Mouse (Mus musculus): Measurements from ENCODE around the gene Kcnq4.

Gene Kcnq4

DNA sequence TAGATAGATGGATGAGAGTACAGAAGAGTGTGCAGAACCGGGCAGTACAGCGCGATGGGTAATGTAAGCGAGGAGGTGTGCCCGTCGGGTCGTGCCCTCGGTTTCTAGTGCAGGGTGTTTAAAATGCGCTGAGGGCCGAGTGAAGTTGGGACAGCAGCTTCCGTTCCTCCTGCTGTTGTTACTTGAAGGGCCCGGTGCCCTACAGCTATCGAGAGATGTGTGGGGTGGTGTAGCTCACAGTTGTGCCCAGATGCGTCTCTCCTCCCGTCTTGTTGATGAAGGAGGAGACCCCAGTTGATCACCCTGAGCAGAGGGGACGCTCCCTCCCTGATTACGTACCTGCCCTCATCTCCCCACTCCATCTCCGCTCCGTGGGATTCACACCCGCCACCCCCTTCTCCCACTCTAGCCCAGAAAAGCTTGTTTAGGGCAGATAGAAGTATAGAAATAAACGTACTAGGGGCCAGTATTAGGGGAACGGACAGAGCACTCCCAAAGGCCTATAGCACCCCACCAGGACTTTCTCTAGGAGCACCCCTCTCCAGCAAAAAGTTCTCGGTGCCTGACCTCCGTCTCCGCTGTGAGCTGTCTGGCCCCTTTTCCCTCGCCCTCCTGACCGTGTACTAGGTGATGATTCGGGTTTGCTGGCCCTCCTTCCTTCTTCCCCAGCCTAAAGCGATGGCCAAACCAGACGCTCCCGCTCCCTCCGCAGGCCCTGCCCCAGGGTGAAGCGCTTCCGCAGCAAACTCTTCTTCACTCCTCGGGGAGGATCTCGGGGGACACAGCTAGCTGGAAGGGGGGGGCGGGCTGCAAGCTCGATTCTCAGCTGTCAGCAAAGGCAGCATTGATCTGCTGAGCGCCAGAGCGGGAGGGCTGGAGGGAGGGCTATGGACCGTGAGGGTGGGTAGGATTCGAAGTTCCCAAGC, at the start of gene Kcnq4:
Gene Kcnq4, minus strand, starts transcription at position 672 of the 926 bp plus-strand sequence.
- no peak for DNase-seq

DNA sequence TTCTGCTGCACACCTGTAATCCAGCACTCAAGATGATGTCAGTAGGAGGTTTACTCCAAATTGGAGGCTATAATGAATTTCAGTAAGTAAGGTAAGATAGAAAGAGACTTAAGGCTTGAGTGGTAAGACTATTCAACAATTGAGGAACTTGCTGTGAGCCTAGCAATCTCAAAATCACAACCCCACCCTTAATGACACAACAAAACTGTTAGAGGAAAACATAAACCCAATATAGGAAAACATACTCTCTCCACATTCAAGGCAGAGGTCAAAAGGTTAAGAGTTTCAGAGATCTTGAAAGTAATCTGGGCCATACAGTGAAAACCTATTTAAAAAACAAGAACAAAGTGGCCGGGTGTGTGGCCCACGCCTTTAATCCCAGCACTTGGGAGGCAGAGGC, 48.3 kb upstream of the Kcnq4 start:
- no peak for DNase-seq

DNA sequence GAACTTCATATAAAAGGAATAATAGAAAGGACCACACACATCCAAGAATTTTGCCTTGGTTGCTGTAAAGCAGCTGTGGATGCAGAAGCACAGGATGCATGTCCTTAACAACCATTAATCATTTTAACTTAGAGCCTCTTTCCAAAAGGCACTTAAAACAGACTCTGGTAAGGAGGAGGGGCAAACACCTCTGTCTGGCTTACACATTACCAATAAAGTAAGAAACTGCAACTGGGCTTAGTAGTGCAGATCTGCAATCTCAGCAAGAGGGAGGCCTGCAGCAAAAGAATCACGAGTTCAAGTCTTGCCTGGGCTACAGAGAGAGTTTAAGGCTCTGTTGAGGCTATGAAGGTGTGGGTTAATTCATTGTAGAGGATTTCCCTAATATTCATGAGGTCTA, 47.2 kb upstream of the Kcnq4 start:
- no peak for DNase-seq

DNA sequence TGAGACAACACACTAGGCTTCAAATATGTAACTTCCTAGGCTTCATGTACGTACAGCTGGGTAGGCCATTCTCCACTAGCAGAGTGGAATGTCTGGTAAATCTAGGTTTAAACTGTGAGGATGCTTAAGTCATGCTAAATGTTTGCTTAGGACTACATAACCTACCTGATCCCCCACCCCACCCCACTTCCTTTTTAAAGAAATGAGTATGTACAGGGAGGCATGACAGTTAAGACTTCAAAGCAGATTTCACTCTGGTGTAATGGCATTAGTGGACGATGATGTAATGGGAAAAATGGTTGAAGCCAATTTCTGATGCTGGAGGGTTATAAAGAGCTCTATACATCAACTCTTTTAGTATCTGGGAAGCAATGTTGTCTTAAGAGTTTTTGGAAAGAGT, 44.5 kb upstream of the Kcnq4 start:
- no peak for DNase-seq

DNA sequence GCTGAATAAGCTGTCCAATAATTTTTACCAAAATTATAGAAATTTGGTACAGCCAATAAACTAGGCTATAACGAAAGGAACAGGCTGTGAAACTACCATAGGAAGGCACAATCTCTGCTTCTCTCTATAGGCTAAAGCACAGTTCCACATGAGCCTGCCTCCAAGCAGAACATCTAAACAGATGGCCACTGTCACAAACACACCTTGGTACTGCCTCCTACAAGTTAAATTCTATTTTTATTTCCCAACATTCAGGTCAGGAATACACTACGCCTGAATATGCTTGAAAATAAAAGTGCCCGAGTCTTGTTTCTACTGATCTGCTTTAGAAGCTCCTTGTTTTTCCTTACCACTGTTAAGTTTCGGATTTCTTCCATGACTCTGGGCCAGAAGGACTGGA, 41.6 kb upstream of the Kcnq4 start:
- DNase-seq, result no peak

DNA sequence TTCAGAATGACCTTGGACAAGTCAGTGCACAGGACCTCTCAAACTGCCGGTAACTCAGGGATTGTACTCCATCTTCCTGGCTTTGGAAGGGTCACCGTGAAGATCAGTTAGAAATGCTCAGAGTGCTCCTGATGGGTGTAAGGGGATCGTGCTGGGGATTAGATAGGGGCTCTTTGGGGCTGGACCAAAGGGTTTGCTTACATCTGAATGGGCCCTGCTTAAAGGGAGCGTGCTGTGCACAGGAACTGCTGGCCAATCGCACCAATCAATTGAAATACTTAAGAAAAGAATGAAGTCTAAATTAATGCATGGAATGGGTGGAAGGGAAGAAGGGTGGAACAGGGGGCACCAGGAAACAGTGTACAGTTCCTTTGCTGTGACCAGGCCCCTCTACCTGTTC, 7.4 kb upstream of the Kcnq4 start:
- DNase-seq, result no peak

DNA sequence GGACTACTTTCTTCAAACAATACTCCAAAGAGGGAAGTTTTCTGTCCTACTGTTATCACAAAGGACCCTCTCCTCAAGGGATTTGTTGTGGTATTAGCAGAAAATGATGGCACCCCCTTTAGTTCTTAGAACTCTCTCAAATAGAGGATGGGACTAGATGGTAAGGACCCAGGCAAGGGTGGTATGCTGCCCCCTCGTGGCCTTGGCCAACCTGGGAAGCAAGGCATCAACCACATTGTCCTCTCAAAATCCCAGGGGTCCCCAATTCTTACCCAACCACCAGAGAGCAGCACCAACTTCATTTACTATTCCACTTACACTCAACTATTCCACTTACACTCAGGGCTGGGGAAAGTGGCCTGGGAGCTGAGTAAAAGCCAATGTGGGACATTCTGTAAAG, 6.9 kb upstream of the Kcnq4 start:
- peak; percentile 54 for DNase-seq

DNA sequence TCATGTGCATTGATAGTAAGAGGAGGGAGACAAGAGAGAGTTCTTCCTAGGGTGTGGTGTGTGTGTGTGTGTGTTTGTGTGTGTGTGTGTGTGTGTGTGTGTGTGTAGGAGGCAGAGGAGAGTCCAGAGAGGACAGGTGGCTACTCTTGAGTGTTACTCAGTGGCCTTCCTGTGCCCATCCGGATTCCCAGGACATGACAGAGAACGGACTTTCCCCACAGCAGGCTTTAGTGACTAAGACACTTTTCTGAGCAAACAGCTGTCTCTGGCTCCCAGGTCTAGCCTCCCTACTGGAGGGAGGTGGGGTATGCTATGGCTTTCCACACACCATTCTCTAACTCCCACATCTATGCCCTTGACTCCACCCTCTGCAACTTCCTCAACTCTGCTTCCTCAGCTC, 1.2 kb upstream of the Kcnq4 start:
- no peak for DNase-seq

DNA sequence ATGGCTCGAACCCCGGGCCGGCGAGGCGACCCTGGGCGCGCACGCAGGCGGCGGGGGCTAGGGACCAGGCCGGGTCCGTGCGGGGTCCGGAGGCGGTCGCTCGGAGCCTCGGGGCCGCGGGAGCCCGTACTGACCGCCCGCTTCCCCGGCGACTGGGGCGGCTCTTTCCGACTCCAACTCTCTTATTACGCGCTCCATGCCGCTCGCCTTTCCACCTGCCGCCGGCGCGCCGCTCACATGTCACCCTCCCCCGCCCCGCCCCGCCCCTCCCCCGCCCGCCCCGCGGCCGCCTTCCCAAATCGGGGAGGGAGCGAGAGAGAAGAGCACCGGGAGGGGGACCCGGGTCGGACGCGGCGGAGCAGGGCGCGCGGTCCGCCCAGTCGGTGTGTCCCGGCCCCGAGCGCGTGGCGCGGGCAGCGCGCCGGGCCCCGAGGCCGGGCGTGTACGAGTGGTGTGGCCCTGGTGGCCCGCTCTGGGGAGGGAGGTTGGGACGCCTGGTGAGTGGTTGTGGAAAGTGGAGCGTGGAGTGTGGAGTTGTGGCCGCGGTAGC, 1.1 kb downstream of the Kcnq4 start:
- DNase-seq, result no peak

DNA sequence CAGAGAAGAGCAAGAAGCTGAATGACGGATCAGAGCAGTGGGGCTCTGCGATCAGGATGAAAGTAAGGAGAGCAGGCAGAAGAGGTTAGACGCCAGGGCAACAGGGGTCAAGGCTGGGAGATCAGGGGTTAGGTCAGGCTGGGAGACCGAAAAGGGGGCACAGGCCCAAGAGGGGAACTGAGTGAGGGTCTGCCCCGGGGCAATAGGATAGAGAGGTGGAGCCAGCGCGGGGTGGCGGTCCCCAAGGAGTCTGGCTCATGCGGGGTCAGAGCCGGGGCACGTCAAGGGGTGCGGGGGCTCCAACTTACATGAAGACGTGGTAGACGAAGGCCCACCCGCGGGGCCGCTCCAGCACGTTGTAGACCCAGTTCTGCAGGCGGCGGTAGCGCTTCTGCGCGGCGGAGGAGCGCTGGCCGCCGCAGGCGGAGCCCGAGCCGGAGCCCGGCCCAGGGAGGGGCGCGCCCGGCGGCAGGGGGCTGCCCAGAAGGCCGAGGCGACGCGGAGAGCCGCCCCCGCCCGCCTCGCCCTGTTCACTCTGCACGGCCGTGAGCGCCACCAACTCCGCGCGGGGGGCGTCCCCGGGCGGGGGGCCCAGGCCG, 1.8 kb downstream of the Kcnq4 start:
- no peak for DNase-seq

DNA sequence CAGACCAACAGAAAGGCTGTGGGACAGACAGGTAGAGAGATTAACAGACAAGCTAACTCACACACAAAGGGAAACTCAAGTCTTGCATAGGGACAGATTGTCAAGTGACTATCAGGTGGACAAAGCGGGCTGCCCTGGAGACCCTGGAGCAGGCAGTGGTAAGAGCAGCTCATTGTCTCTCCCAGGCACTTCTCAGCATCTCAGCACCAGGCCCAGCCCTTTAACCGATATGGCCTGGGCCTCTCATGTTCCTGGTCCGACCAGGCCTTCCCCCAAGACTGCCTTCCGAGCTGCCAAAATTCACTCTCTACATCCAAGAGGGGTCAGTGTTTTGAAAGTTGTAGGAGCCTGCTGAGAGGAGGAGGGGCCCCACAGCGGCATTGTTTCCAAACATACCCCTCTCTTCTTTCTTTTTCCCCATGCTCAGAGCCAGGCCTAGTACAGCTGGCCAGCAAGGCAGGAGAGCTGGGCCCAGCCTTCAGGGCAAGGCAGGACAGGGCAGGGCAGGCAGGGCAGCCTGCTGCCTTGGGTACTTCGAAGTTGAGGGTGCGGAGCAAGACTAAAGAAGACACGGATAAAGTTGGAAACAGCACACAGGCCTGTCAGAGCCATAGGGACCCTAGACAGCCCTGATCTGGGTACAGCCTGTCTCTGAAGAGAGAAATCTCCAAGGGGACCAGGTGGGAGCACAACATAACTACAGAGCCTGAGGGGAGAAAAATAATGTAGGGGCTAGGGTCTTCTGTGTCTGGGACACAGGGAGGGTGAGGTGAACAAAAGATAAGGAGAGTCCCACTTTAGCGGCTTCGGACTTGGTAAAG, 2.5 kb downstream of the Kcnq4 start:
- DNase-seq, result no peak

DNA sequence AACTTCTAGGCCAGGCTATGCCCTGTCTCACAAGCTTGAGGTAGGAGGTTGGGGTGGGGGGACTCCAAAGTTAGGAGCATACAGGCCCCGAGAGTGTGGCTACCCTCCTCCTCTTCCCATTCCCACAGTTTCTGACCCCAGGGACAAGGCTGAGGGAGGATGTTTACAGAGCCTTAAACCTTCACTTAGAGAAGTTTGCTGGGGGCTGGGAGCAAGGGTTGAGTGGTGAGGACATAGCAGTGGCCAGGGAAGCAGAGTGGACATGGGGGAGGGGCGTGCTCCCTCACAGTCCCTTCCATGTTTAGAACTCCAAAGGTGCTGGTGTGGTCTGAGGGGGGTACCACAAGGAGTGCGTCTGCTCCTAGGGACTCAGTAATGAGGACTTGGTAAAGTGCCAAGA, 4.8 kb downstream of the Kcnq4 start:
- DNase-seq, result no peak

DNA sequence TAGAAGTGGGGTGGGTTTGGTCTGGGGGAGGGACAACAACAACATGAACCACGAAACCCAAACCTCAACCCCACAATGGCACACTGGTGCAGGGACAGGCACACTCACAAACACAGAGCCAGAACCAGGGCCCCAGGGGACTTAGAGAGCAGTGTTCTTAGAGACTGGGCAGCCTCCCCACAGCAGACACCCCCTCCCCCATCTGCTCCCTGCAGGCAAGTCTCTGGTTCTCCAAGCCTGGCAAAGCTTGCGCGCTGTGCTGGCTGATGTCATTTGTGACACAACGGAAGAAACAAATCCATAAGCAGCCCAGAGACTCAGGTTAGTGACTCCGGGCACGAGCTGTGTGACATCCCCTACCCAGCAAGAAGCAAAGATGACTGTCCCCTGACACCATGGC, 7.1 kb downstream of the Kcnq4 start:
- DNase-seq, result no peak

DNA sequence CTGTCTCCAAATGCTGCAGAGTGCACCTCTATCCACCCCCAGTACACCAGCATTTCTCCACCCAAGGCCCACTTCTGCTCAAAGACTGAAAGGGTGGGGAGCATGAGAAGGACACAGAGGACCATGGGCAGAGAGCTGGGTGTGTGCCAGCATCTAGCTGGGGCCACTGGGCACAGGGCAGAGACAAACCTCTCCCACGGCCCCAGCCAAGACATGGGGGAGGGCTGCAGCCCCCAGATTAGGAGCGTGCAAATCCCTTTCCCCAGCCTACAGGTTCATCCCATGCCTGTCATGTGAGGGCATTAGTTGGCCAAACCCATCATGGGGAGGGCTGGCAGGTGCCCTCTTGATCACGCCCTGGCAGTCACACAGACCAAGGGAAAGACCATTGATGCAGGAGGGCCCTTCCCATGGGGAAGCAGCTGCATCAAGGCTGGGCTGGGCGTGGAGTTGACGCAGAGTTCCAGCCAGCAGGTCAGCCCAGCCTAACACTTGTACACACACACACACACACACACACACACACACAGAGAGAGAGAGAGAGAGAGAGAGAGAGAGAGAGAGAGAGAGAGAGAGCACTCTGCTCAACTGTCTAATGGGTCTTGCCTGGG, 14.3 kb downstream of the Kcnq4 start:
- DNase-seq, result no peak

DNA sequence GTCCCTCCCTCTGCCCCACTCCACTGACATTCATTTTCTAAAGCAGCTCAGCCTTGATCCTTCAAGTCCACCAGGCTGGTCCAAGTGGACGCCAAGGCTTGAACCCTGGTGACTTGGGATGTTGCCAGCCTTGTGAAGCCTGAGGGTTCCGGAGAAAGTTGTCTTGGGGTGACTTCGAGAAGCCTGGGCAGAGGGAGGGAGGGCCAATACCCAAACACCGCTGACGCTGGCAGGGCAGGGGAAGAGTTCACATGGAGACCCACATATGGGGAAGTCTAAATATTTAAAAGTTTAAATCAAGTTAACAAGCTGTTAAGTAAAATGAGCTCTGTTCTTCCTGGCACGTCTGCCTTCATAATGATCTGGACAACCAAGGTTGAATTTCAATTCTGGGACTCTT, 15.7 kb downstream of the Kcnq4 start:
- DNase-seq, result no peak

DNA sequence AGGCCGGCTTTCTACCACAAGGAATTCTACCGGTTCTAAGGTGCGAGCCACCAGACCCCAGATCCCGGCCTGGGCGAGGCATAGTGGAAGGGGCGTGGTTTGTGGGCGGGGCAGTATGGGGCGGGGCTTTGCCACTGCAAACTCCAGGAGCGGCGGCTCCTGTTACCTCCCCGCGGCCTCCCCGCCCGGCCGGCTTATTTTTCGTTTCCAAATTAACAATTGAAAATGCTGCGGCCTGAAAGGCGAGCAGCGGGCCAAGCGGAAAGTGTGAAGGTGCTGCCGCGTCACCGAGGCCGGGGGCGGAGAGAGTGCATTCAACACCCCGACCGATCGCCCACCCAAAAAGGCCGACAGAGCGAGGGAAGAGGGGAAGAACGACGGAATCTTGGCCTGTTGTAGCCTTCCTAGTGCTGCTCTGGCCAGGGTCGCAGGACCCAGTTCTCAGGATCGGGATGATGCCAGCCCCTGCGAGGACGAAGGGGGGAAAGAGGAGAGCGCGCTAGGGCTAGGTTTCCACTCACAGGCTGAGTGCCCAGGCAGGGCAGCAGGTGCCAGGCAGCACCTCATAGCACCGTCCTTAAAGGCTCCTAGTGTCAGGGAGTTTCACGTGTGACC, 17.3 kb downstream of the Kcnq4 start:
- DNase-seq, result no peak

DNA sequence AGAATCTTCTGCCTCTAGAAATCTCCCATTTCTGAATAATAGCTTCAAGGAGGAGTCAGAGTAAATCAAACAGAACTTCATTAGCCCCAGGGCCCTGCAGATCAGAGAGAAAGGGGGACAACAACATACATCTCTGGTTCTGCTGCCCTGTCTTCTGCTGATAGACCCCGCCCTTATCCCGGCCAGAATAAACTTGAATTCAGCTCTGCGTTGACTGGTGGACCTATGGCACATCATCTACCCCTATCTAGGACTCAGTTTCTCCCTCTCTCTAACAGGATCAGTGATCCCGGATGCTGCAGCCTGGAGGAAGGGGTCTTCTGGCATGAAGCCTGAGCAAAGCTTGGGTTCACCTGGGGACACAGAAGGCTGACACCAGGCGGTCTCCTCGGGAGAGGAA, 17.8 kb downstream of the Kcnq4 start:
- DNase-seq, result no peak

DNA sequence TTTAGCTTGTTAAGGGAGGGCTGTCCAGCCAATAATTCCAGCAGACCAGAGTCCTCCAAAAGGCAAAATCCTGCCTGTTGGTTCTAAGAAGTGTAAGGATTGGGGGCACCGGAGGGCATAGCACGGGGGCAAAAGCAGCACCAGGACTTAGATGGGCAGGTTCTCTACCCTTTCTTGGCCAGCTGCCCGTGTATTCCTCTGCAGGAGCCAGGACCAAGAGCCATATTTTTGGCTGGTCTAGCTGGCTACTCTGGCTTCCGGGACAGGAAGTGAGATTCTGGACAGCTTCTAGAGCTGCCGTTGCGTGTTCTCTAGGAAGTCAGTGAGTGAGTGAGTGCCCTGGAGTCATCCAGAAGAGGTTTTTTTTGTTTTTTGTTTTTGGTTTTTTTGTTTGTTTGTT, 18.3 kb downstream of the Kcnq4 start:
- no peak for DNase-seq

DNA sequence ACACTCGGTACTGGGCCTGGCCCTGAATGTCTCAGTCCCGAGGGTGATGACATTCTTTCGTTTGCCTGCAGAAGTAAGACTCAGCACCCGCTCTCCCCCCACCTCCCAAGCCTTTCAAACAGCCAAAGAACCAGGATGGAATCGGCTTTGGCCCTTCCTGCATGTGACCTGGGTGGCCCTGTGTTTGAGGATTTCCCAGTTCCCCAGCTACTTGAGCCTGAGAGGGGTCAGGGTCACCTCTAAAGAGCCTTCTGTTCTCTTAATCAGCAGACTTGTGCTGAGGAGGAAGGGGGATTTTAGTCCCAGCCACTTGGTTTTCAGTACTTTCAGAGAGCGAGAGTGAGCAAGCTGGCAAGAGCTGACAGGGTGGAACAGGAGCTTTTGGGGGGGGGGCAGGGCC, 19.0 kb downstream of the Kcnq4 start:
- no peak for DNase-seq

DNA sequence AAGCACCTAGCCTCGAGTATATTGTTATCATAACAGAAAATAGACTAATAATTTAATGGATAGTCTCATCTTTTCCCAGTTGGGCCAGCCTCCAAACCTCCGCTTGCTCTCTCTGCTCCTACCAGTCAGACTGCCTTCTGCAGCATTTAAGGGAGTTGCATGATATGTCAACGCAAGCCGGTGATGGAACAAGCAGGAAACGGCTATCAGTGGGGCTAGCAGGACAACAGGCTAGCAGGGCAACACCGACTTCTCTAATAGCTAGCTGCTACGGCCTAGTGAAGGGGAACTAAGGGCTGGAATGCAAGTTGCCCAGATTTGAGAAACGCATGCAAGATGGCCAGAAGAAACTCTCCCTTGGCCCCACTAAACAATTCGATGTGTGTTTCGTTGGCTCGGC, 20.6 kb downstream of the Kcnq4 start:
- no peak for DNase-seq

DNA sequence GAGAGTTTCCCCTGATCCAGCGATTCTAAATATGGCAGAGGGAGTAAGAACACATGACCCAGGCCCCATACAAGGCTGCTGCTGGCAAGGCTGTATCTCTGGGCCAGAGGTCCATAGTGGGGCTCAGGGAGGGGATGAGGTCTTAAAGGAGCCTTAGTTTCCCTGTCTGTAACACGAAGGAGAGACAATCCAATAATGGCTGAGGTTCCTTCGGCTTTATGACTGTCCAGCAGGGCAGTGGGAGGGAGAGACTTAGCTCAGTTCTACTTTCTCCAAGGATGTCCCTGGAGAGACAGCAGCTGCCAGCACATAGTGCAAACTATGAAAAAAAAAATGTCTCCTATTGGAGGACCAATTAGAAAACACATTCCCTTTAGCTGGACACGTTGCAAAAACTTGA, 22.2 kb downstream of the Kcnq4 start:
- no peak for DNase-seq

DNA sequence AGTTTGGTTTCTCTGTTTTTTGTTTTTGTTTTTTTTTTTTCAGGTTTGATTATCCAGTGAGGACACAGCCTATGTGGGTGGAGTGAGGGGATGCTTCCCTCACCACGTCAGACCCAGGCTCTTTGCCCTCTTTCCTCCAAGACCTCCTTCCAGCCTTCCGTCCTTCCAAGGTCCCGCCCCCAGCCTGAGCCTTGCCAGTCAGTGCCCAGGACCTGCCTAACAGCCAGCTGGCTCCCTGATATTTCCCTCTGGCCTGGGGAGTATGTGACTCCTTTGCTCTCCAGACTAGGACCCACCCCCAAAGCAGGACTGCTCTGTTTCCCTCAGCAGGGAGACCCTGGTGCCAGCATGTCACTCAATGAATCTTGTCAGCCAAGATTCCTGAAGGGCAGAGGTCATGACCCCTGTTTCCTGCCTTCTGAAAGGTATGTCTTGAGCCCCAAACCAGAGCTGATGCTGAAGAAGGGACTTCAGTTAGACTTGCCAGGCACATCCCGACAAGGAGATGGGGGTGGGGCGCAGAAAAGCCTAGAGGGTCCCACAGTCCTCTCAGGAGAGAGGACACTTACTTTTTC, 22.8 kb downstream of the Kcnq4 start:
- no peak for DNase-seq
